Comparison of ENCODE assay signal across 8 mouse cellular contexts in the genomic region with DNA sequence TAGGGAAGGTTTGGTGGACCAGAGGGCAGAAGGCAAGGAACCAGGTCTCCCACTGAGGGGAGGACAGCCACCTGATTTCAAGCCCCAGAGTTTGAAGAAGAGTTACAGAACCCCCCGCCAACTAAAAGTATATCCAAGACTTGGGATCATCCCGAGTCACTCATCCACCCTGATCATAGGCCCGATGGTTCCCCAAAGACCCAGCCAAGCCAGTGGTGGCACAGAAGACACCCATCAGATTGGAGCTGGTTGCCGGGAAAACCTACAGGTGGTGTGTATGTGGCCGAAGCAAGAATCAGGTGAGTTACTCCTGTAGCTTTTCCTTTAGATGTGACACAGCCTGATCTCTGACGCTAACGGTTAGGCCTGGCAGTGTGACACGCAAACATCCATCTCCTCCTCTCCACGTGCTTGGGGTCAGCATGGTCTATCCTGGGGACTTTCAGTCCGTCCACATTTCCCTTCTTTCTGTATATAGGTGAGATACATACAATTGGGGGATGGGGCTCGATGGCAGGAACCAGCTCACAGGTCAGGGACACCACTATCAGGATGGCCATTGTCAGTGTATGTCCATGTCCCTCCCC. TPM values are rescaled to one million over a fixed set of nuclear protein-coding genes. Genes with fewer than 3 reads are reported as not detected.
DNase-seq lines count a peak whose midpoint lies in the region; ATAC-seq and TF ChIP-seq lines count a peak whose summit lies in the region.

No protein-coding gene starts in this region.

- no peaks in the 10 kb centered on the region for H3K27me3 ChIP-seq in lung, embryonic 15.5 days
- 0 out of 2 replicates have a peak, but pooled peaks cover 7% of the 10 kb centered on the region for H3K27me3 ChIP-seq in forebrain, embryonic 12.5 days
- H3K27me3 ChIP-seq in limb, embryonic 10.5 days (ENCODE audit: low read depth, poor library complexity, severe bottlenecking) = no peaks in the 10 kb centered on the region

- TF ChIP-seq POLR2A in olfactory bulb, adult 2 months (IDR thresholded peaks at IDR 0.05; ENCODE audit: insufficient read depth, low read depth, low read length) = no peak

- H3K4me2 ChIP-seq in lung, embryonic 15.5 days = peak overlapping the region; percentile 67
- peak overlapping the region; percentile 87 for H3K4me2 ChIP-seq in forebrain, embryonic 12.5 days

- H3K4me1 ChIP-seq in lung, embryonic 15.5 days = peaks cover 52% of the 10 kb centered on the region
- peaks cover 18% of the 10 kb centered on the region for H3K4me1 ChIP-seq in forebrain, embryonic 12.5 days
- H3K4me1 ChIP-seq in limb, embryonic 10.5 days = peaks cover 30% of the 10 kb centered on the region
- peaks cover 21% of the 10 kb centered on the region for H3K4me1 ChIP-seq in olfactory bulb, adult 2 months (ENCODE audit: control insufficient read depth, insufficient read depth, low read length)

- no peak for ATAC-seq in lung, embryonic 15.5 days (ENCODE audit: borderline replicate concordance, extremely low read depth, low FRiP score, low TSS enrichment)
- no peak for ATAC-seq in forebrain, embryonic 12.5 days (ENCODE audit: low FRiP score)

- H3K36me3 ChIP-seq in lung, embryonic 15.5 days = peaks cover 38% of the 10 kb centered on the region
- H3K36me3 ChIP-seq in forebrain, embryonic 12.5 days (replicated peaks) = peaks cover 50% of the 10 kb centered on the region
- H3K36me3 ChIP-seq in limb, embryonic 10.5 days = peaks cover 68% of the 10 kb centered on the region

- peak overlapping the region; percentile 32 for H3K4me3 ChIP-seq in lung, embryonic 15.5 days
- H3K4me3 ChIP-seq in forebrain, embryonic 12.5 days (replicated peaks) = peak overlapping the region; percentile 45
- peak overlapping the region; percentile 56 for H3K4me3 ChIP-seq in limb, embryonic 10.5 days
- peak overlapping the region; percentile 49; the same call in 1 of the 2 replicates for H3K4me3 ChIP-seq in olfactory bulb, adult 2 months (ENCODE audit: insufficient read depth, low read depth, low read length)

- peak overlapping the region; percentile 43 for H3K9ac ChIP-seq in lung, embryonic 15.5 days
- H3K9ac ChIP-seq in forebrain, embryonic 12.5 days = no peak overlapping the region

- TF ChIP-seq CTCF in olfactory bulb, adult 2 months (IDR thresholded peaks at IDR 0.05; ENCODE audit: insufficient read depth, low read depth, low read length) = no peak

- peak overlapping the region; percentile 92 for H3K27ac ChIP-seq in lung, embryonic 15.5 days
- H3K27ac ChIP-seq in forebrain, embryonic 12.5 days = no peak overlapping the region
- no peak overlapping the region for H3K27ac ChIP-seq in limb, embryonic 10.5 days
- H3K27ac ChIP-seq in olfactory bulb, adult 2 months (ENCODE audit: insufficient read depth, low read depth, low read length) = no peak overlapping the region

- no peaks in the 10 kb centered on the region for H3K9me3 ChIP-seq in lung, embryonic 15.5 days
- no peaks in the 10 kb centered on the region for H3K9me3 ChIP-seq in forebrain, embryonic 12.5 days
- no peaks in the 10 kb centered on the region for H3K9me3 ChIP-seq in limb, embryonic 10.5 days (replicated peaks)

- DNase-seq in lung, postnatal 10 days = no peak
- no peak for DNase-seq in limb, embryonic 10.5 days (ENCODE audit: low spot score)
- no peak for DNase-seq in thymus, postnatal 0 days (ENCODE audit: low spot score)
- no peak for DNase-seq in right cerebral cortex, postnatal 14 days
- DNase-seq in ovary, postnatal 14 days (ENCODE audit: low spot score) = no peak

- 57% methylated on average over 11 of the region's 11 CpGs for WGBS in lung, embryonic 15.5 days
- 75% methylated on average over 11 of the region's 11 CpGs for WGBS in forebrain, embryonic 12.5 days
- WGBS in limb, embryonic 10.5 days = 71% methylated on average over 11 of the region's 11 CpGs
- 82% methylated on average over 11 of the region's 11 CpGs for WGBS in olfactory bulb, adult 2 months

RNA-seq across cellular contexts. Expression of a gene that starts 0.8 kb away (rescaled TPM):
- polyA plus RNA-seq in lung, embryonic 15.5 days (2015; fragmentation: Nextera tagmentation; extraction: Ambion mirVana) = 44.1 and 45.5 TPM in 2 replicates
- polyA plus RNA-seq in forebrain, embryonic 12.5 days (2016; fragmentation: Nextera tagmentation; extraction: Ambion mirVana) = 13.2 and 14.9 TPM in 2 replicates
- 9.4 and 15.3 TPM in 2 replicates for polyA plus RNA-seq in limb, embryonic 10.5 days (2016; fragmentation: Nextera tagmentation; extraction: Ambion mirVana)
- polyA plus RNA-seq in olfactory bulb, adult 2 months (2012; ENCODE audit: insufficient read depth, insufficient read length, low replicate concordance, missing spikeins) = not detected in 2 replicates
- 35.0 and 40.4 TPM in 2 replicates for polyA plus RNA-seq in thymus, postnatal 0 days (2015; fragmentation: Nextera tagmentation; extraction: Ambion mirVana)

RNA-seq across cellular contexts. Expression of a gene that starts 13.9 kb away (rescaled TPM):
- polyA plus RNA-seq in lung, embryonic 15.5 days (2015; fragmentation: Nextera tagmentation; extraction: Ambion mirVana) = 12.1 and 13.2 TPM in 2 replicates
- polyA plus RNA-seq in forebrain, embryonic 12.5 days (2016; fragmentation: Nextera tagmentation; extraction: Ambion mirVana) = 24.2 TPM in 2 replicates
- polyA plus RNA-seq in limb, embryonic 10.5 days (2016; fragmentation: Nextera tagmentation; extraction: Ambion mirVana) = 21.0 and 21.5 TPM in 2 replicates
- not detected in 2 replicates for polyA plus RNA-seq in olfactory bulb, adult 2 months (2012; ENCODE audit: insufficient read depth, insufficient read length, low replicate concordance, missing spikeins)
- 4.8 and 5.4 TPM in 2 replicates for polyA plus RNA-seq in thymus, postnatal 0 days (2015; fragmentation: Nextera tagmentation; extraction: Ambion mirVana)

RNA-seq across cellular contexts. Expression of a gene that starts 16.8 kb away (rescaled TPM):
- polyA plus RNA-seq in lung, embryonic 15.5 days (2015; fragmentation: Nextera tagmentation; extraction: Ambion mirVana) = 465 and 505 TPM in 2 replicates
- 457 TPM in 2 replicates for polyA plus RNA-seq in forebrain, embryonic 12.5 days (2016; fragmentation: Nextera tagmentation; extraction: Ambion mirVana)
- 626 and 675 TPM in 2 replicates for polyA plus RNA-seq in limb, embryonic 10.5 days (2016; fragmentation: Nextera tagmentation; extraction: Ambion mirVana)
- not detected in 2 replicates for polyA plus RNA-seq in olfactory bulb, adult 2 months (2012; ENCODE audit: insufficient read depth, insufficient read length, low replicate concordance, missing spikeins)
- polyA plus RNA-seq in thymus, postnatal 0 days (2015; fragmentation: Nextera tagmentation; extraction: Ambion mirVana) = 711 and 747 TPM in 2 replicates

RNA-seq across cellular contexts. Expression of a gene that starts 23.2 kb away (rescaled TPM):
- polyA plus RNA-seq in lung, embryonic 15.5 days (2015; fragmentation: Nextera tagmentation; extraction: Ambion mirVana) = 3.2 and 3.3 TPM in 2 replicates
- 3.3 and 3.7 TPM in 2 replicates for polyA plus RNA-seq in forebrain, embryonic 12.5 days (2016; fragmentation: Nextera tagmentation; extraction: Ambion mirVana)
- 2.5 TPM in 2 replicates for polyA plus RNA-seq in limb, embryonic 10.5 days (2016; fragmentation: Nextera tagmentation; extraction: Ambion mirVana)
- 69.4 and 106 TPM in 2 replicates for polyA plus RNA-seq in olfactory bulb, adult 2 months (2012; ENCODE audit: insufficient read depth, insufficient read length, low replicate concordance, missing spikeins)
- 1.9 and 2.4 TPM in 2 replicates for polyA plus RNA-seq in thymus, postnatal 0 days (2015; fragmentation: Nextera tagmentation; extraction: Ambion mirVana)

RNA-seq across cellular contexts. Expression of a gene that starts 56.9 kb away (rescaled TPM):
- polyA plus RNA-seq in lung, embryonic 15.5 days (2015; fragmentation: Nextera tagmentation; extraction: Ambion mirVana) = 4.3 and 4.4 TPM in 2 replicates
- 10.0 and 11.9 TPM in 2 replicates for polyA plus RNA-seq in forebrain, embryonic 12.5 days (2016; fragmentation: Nextera tagmentation; extraction: Ambion mirVana)
- 16.1 and 23.8 TPM in 2 replicates for polyA plus RNA-seq in limb, embryonic 10.5 days (2016; fragmentation: Nextera tagmentation; extraction: Ambion mirVana)
- not detected in 2 replicates for polyA plus RNA-seq in olfactory bulb, adult 2 months (2012; ENCODE audit: insufficient read depth, insufficient read length, low replicate concordance, missing spikeins)
- 1.8 and 2.2 TPM in 2 replicates for polyA plus RNA-seq in thymus, postnatal 0 days (2015; fragmentation: Nextera tagmentation; extraction: Ambion mirVana)
